Mouse (Mus musculus): ENCODE results near the gene Sipa1l2. TPM values are rescaled to one million over a fixed set of nuclear protein-coding genes. Genes with fewer than 3 reads are reported as not detected.
"Not testable (repeated sequence)": the region's sequence is repeated elsewhere in the genome, so short reads cannot be mapped to it uniquely, and the experiment has no call there.

Gene Sipa1l2
- total RNA-seq, 2 experiments from 2014 or later = 5.5 to 8.2 TPM

GRCm38 (mm10) chr8:125539056-125540013 is 30.3 kb downstream of the Sipa1l2 start:
- DNase-seq = no peak

- DNase-seq = no peak
Observed at GRCm38 (mm10) chr8:125538265-125538664, 31.3 kb downstream of the Sipa1l2 start.

GRCm38 (mm10) chr8:125533709-125534108 is 35.9 kb downstream of the Sipa1l2 start:
- no peak for DNase-seq

- DNase-seq = no peak
Observed at GRCm38 (mm10) chr8:125532953-125533352, 36.7 kb downstream of the Sipa1l2 start.

- no peak for DNase-seq
Observed at GRCm38 (mm10) chr8:125532177-125532576, 37.4 kb downstream of the Sipa1l2 start.

GRCm38 (mm10) chr8:125531640-125532039 is 38.0 kb downstream of the Sipa1l2 start:
- DNase-seq = no peak

GRCm38 (mm10) chr8:125531088-125531438 is 38.5 kb downstream of the Sipa1l2 start:
- no peak for DNase-seq

- DNase-seq = no peak
Observed at GRCm38 (mm10) chr8:125530187-125531087, 39.2 kb downstream of the Sipa1l2 start.

- no peak for DNase-seq
Observed at GRCm38 (mm10) chr8:125529019-125529418, 40.6 kb downstream of the Sipa1l2 start.

- no peak for DNase-seq
Observed at GRCm38 (mm10) chr8:125527941-125528340, 41.7 kb downstream of the Sipa1l2 start.

- no peak for DNase-seq
Observed at GRCm38 (mm10) chr8:125526999-125527398, 42.6 kb downstream of the Sipa1l2 start.

GRCm38 (mm10) chr8:125526582-125526981 is 43.0 kb downstream of the Sipa1l2 start:
- DNase-seq = no peak

GRCm38 (mm10) chr8:125524479-125524878 is 45.1 kb downstream of the Sipa1l2 start:
- no peak for DNase-seq

GRCm38 (mm10) chr8:125523213-125523612 is 46.4 kb downstream of the Sipa1l2 start:
- DNase-seq = no peak

- DNase-seq = no peak
Observed at GRCm38 (mm10) chr8:125522151-125522550, 47.5 kb downstream of the Sipa1l2 start.

GRCm38 (mm10) chr8:125521087-125521486 is 48.5 kb downstream of the Sipa1l2 start:
- no peak for DNase-seq

GRCm38 (mm10) chr8:125520308-125520707 is 49.3 kb downstream of the Sipa1l2 start:
- DNase-seq = not testable (repeated sequence)

GRCm38 (mm10) chr8:125518951-125519350 is 50.7 kb downstream of the Sipa1l2 start:
- no peak for DNase-seq

- DNase-seq = peak; percentile 24
Observed at GRCm38 (mm10) chr8:125518301-125518700, 51.3 kb downstream of the Sipa1l2 start.

- no peak for DNase-seq
Observed at GRCm38 (mm10) chr8:125517397-125517796, 52.2 kb downstream of the Sipa1l2 start.

- DNase-seq = no peak
Observed at GRCm38 (mm10) chr8:125516115-125516905, 53.3 kb downstream of the Sipa1l2 start.

- DNase-seq = no peak
Observed at GRCm38 (mm10) chr8:125515665-125516064, 53.9 kb downstream of the Sipa1l2 start.
